Mouse (Mus musculus): Measurements from ENCODE around the gene Rere. TPM values are rescaled to one million over a fixed set of nuclear protein-coding genes. Genes with fewer than 3 reads are reported as not detected.
A peak's percentile ranks its signal among the peaks of the same experiment; 100 is the strongest.
"Not testable (repeated sequence)": the region's sequence is repeated elsewhere in the genome, so short reads cannot be mapped to it uniquely, and the experiment has no call there.

Gene Rere
- total and polyA plus RNA-seq, 3 experiments: 4.1 to 31.8 TPM; not detected in 1

GRCm38 (mm10) chr4:150286980-150287379 lies 5.5 kb downstream of the Rere start:
- peaks cover 40% of the 10 kb centered on the region for H3K79me2 ChIP-seq (ENCODE audit: control insufficient read depth, insufficient read depth, low read length, poor library complexity)
- H3K4me3 ChIP-seq (ENCODE audit: control insufficient read depth in 1 of 2, insufficient read depth in 1 of 2, low read depth in 2 of 2, low read length in 2 of 2): no peak overlapping the region
- H3K9me3 ChIP-seq (replicated peaks; ENCODE audit: insufficient read depth, low read length): no peaks in the 10 kb centered on the region
- no peak overlapping the region for H3K27ac ChIP-seq (ENCODE audit: control insufficient read depth, low read depth, low read length)
- no peak overlapping the region for H3K9ac ChIP-seq (ENCODE audit: control insufficient read depth, low read depth, low read length, poor library complexity, severe bottlenecking)
- no peak for DNase-seq (ENCODE audit: low read depth, low spot score)
- peaks cover 5 to 10% of the 10 kb centered on the region in 2 experiments for H3K4me1 ChIP-seq (ENCODE audit: control insufficient read depth in 1 of 2, insufficient read depth in 2 of 2, low read length in 2 of 2)
- TF ChIP-seq MXI1 (IDR thresholded peaks at IDR 0.05; ENCODE audit: low read depth, low read length) (no peak), BHLHE40 (IDR thresholded peaks at IDR 0.05; ENCODE audit: borderline replicate concordance, low read depth, low read length) (no peak), CTCF (IDR thresholded peaks at IDR 0.05 in 2 of 3, conservative IDR thresholded peaks at IDR 0.05 in 1 of 3; ENCODE audit: control insufficient read depth in 1 of 3, insufficient read depth in 1 of 3, low read depth in 2 of 3, low read length in 3 of 3, poor library complexity in 1 of 3, severe bottlenecking in 1 of 3) (no peak), CHD1 (IDR thresholded peaks at IDR 0.05; ENCODE audit: low read depth, low read length) (no peak), ZMIZ1 (IDR thresholded peaks at IDR 0.05; ENCODE audit: low read depth, low read length) (no peak), POLR2A (IDR thresholded peaks at IDR 0.05; ENCODE audit: control insufficient read depth in 1 of 2, insufficient read depth in 1 of 2, low read depth in 1 of 2, low read length in 2 of 2, poor library complexity in 1 of 2) (no peak), RCOR1 (IDR thresholded peaks at IDR 0.05; ENCODE audit: low read depth, low read length) (no peak), JUND (IDR thresholded peaks at IDR 0.05; ENCODE audit: low read depth, low read length) (no peak), GABPA (IDR thresholded peaks at IDR 0.05; ENCODE audit: low read depth, low read length) (no peak), NELFE (IDR thresholded peaks at IDR 0.05; ENCODE audit: low read depth, low read length) (no peak), MAZ (IDR thresholded peaks at IDR 0.05; ENCODE audit: low read depth, low read length) (no peak), ZNF384 (IDR thresholded peaks at IDR 0.05; ENCODE audit: low read depth, low read length) (no peak), UBTF (IDR thresholded peaks at IDR 0.05; ENCODE audit: borderline replicate concordance, insufficient read depth, low read depth, low read length) (no peak)
- H3K36me3 ChIP-seq (ENCODE audit: control insufficient read depth in 1 of 2, insufficient read depth in 2 of 2, low read length in 2 of 2): peaks cover 0 to 10% of the 10 kb centered on the region in 2 experiments; a peak in 1 of 4 replicates
- H3K27me3 ChIP-seq (ENCODE audit: control insufficient read depth in 1 of 2, insufficient read depth in 2 of 2, low read length in 2 of 2): no peaks in the 10 kb centered on the region

- H3K4me3 ChIP-seq (ENCODE audit: control insufficient read depth in 1 of 2, insufficient read depth in 1 of 2, low read depth in 2 of 2, low read length in 2 of 2); H3K27ac ChIP-seq (ENCODE audit: control insufficient read depth, low read depth, low read length); H3K9me3 ChIP-seq (replicated peaks; ENCODE audit: insufficient read depth, low read length); H3K27me3 ChIP-seq (ENCODE audit: control insufficient read depth in 1 of 2, insufficient read depth in 2 of 2, low read length in 2 of 2); DNase-seq (ENCODE audit: low read depth, low spot score); H3K9ac ChIP-seq (ENCODE audit: control insufficient read depth, low read depth, low read length, poor library complexity, severe bottlenecking); H3K4me1 ChIP-seq (ENCODE audit: control insufficient read depth in 1 of 2, insufficient read depth in 2 of 2, low read length in 2 of 2): not testable (repeated sequence)
- Histone ChIP-seq H3K79me2 (ENCODE audit: control insufficient read depth, insufficient read depth, low read length, poor library complexity) (peaks cover 36% of the 10 kb centered on the region), H3K36me3 (ENCODE audit: control insufficient read depth in 1 of 2, insufficient read depth in 2 of 2, low read length in 2 of 2) (peaks cover 0 to 10% of the 10 kb centered on the region in 2 experiments; a peak in 1 of 4 replicates)
These were observed 6.0 kb downstream of the Rere start for GRCm38 (mm10) chr4:150287463-150287862.

DNA sequence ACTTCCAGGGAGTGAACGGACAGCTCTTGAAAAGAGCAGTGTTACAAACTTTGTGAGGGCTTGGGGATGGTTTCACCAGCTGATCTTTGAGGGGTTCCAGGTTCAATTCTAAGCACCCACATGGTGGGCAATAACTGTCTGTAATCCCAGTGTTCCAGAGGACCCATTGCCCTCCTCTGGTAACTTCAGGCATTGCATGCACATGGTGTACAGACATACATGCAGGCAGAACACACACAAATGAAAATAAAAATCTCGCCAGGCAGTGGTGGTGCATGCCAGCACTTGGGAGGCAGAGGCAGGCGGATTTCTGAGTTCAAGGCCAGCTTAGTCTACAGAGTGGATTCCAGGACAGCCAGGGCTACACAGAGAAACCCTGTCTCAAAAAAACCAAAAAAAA lies 10.5 kb downstream of the Rere start:
- DNase-seq (ENCODE audit: low read depth, low spot score): peak; percentile 44
- TF ChIP-seq RAD21 (IDR thresholded peaks at IDR 0.05; ENCODE audit: low read depth, low read length) (peak; percentile 13), SMC3 (IDR thresholded peaks at IDR 0.05; ENCODE audit: low read depth, low read length) (peak; percentile 30), POLR2AphosphoS5 (IDR thresholded peaks at IDR 0.05; ENCODE audit: borderline replicate concordance, low read depth, low read length) (no peak), CTCF (IDR thresholded peaks at IDR 0.05 in 2 of 3, conservative IDR thresholded peaks at IDR 0.05 in 1 of 3; ENCODE audit: control insufficient read depth in 1 of 3, insufficient read depth in 1 of 3, low read depth in 2 of 3, low read length in 3 of 3, poor library complexity in 1 of 3, severe bottlenecking in 1 of 3) (peak; percentile 19 to 47 (median 46); a peak in 5 of 6 replicates)
- H3K27ac ChIP-seq (ENCODE audit: control insufficient read depth, low read depth, low read length): no peak overlapping the region

More for the DNA sequence above, 10.5 kb downstream of the Rere start:
- H3K9me3 ChIP-seq (replicated peaks; ENCODE audit: insufficient read depth, low read length): no peaks in the 10 kb centered on the region
- peaks cover 19% of the 10 kb centered on the region for H3K79me2 ChIP-seq (ENCODE audit: control insufficient read depth, insufficient read depth, low read length, poor library complexity)
- H3K36me3 ChIP-seq (ENCODE audit: control insufficient read depth in 1 of 2, insufficient read depth in 2 of 2, low read length in 2 of 2): peaks cover 0 to 10% of the 10 kb centered on the region in 2 experiments
- peaks cover 0 to 14% of the 10 kb centered on the region in 2 experiments for H3K4me1 ChIP-seq (ENCODE audit: control insufficient read depth in 1 of 2, insufficient read depth in 2 of 2, low read length in 2 of 2)
- no peak overlapping the region for H3K9ac ChIP-seq (ENCODE audit: control insufficient read depth, low read depth, low read length, poor library complexity, severe bottlenecking)
- no peak overlapping the region for H3K4me3 ChIP-seq (ENCODE audit: control insufficient read depth in 1 of 2, insufficient read depth in 1 of 2, low read depth in 2 of 2, low read length in 2 of 2)
- no peaks in the 10 kb centered on the region for H3K27me3 ChIP-seq (ENCODE audit: control insufficient read depth in 1 of 2, insufficient read depth in 2 of 2, low read length in 2 of 2)

All from MEL (cell line).